Mouse (Mus musculus) MEL (cell line): ENCODE measurements around the gene Ablim2.

Experiments
- CTCF ChIP-seq, 3 experiments: IDR thresholded peaks in 2 of 3; conservative IDR thresholded peaks in 1 of 3; 2 replicates each; pipeline ENCODE4 v1.5.1; 2011 to 2012; ENCODE audit warnings: low read length in 3 of 3, low read depth in 2 of 3, mild to moderate bottlenecking in 2 of 3, improper control_type of control experiment in 1 of 3, inconsistent platforms in 1 of 3, mixed read lengths in 1 of 3, moderate library complexity in 1 of 3; ENCODE audit not compliant: control insufficient read depth in 1 of 3, insufficient read depth in 1 of 3, poor library complexity in 1 of 3, severe bottlenecking in 1 of 3
- ELF1 ChIP-seq: IDR thresholded peaks from 2 replicates; pipeline ENCODE4 v1.6.1; 2014; ENCODE audit warnings: low read depth, mild to moderate bottlenecking, inconsistent platforms, low read length, improper control_type of control experiment, moderate library complexity
- EP300 ChIP-seq, 2 experiments: IDR thresholded peaks; 2 replicates each; pipeline ENCODE4 v1.6.1; 2011; ENCODE audit warnings: improper control_type of control experiment in 2 of 2, low read length in 2 of 2, low read depth in 1 of 2, mild to moderate bottlenecking in 1 of 2
- ETS1 ChIP-seq: IDR thresholded peaks from 2 replicates; pipeline ENCODE4 v1.6.1; 2012; ENCODE audit warnings: low read depth, mild to moderate bottlenecking, inconsistent platforms, low read length, improper control_type of control experiment, moderate library complexity
- GATA1 ChIP-seq: IDR thresholded peaks from 2 replicates; pipeline ENCODE4 v1.6.1; 2011; ENCODE audit warnings: low read depth, low read length, improper control_type of control experiment
- MAFK ChIP-seq: IDR thresholded peaks from 2 replicates; pipeline ENCODE4 v1.6.1; 2011; ENCODE audit warnings: low read depth, mild to moderate bottlenecking, low read length, improper control_type of control experiment, borderline replicate concordance
- MXI1 ChIP-seq: IDR thresholded peaks from 2 replicates; pipeline ENCODE4 v1.6.1; 2011; ENCODE audit warnings: mild to moderate bottlenecking, low read depth, low read length, improper control_type of control experiment
- POLR2A ChIP-seq, 2 experiments: IDR thresholded peaks; 2 replicates each; pipeline ENCODE4 v1.6.1; 2011 to 2012; ENCODE audit warnings: low read length in 2 of 2, mild to moderate bottlenecking in 2 of 2, control low read depth in 1 of 2, improper control_type of control experiment in 1 of 2, low read depth in 1 of 2, moderate library complexity in 1 of 2; ENCODE audit not compliant: control insufficient read depth in 1 of 2, insufficient read depth in 1 of 2, poor library complexity in 1 of 2
- POLR2AphosphoS2 ChIP-seq: IDR thresholded peaks from 2 replicates; pipeline ENCODE4 v1.6.1; 2011; ENCODE audit warnings: low read length, improper control_type of control experiment
- USF2 ChIP-seq, 2 experiments: IDR thresholded peaks; 2 replicates each; pipeline ENCODE4 v1.6.1; 2011 to 2012; ENCODE audit warnings: improper control_type of control experiment in 2 of 2, low read length in 2 of 2, borderline replicate concordance in 1 of 2, inconsistent platforms in 1 of 2, low read depth in 1 of 2, mild to moderate bottlenecking in 1 of 2; ENCODE audit not compliant: insufficient read depth in 1 of 2

- TF ChIP-seq CTCF (IDR thresholded peaks at IDR 0.05 in 2 of 3, conservative IDR thresholded peaks at IDR 0.05 in 1 of 3; ENCODE audit: control insufficient read depth in 1 of 3, insufficient read depth in 1 of 3, low read depth in 2 of 3, low read length in 3 of 3, poor library complexity in 1 of 3, severe bottlenecking in 1 of 3) (peak in 1 of 3 experiments; percentile 30; a peak in 3 of 6 replicates), GATA1 (no peak), POLR2A (IDR thresholded peaks at IDR 0.05; ENCODE audit: control insufficient read depth in 1 of 2, insufficient read depth in 1 of 2, low read depth in 1 of 2, low read length in 2 of 2, poor library complexity in 1 of 2) (no peak), POLR2AphosphoS2 (no peak), MXI1 (no peak), ETS1 (no peak), USF2 (IDR thresholded peaks at IDR 0.05; ENCODE audit: borderline replicate concordance in 1 of 2, insufficient read depth in 1 of 2, low read depth in 1 of 2, low read length in 2 of 2) (no peak), MAFK (no peak), EP300 (IDR thresholded peaks at IDR 0.05; ENCODE audit: low read depth in 1 of 2, low read length in 2 of 2) (no peak), ELF1 (no peak)
These were observed 2.4 kb upstream of the Ablim2 start for GRCm38 (mm10) chr5:35755131-35755733.
